In the genomic region with DNA sequence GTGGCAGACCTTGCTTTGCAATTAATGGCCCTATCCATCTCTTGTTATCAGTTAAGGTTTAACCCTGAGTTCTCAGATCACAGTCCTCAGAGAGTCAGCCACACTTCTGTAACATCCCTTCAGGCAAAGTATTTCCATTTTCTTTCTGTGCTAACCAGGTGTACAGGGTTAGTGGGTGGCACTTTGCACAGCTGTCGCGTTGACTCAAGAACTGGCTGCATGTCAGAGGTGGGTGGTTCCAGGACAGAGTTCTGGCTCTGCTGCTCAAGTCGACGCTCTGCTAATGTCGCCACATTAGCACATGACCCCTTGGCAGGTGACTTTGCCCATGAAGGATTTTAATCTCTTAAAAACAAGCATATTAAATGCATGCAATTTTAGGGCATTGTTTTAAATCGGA, we compare ENCODE assay signal across 22 mouse cellular contexts. TPM values are rescaled to one million over a fixed set of nuclear protein-coding genes. Genes with fewer than 3 reads are reported as not detected.
DNase-seq lines count a peak whose midpoint lies in the region; ATAC-seq and TF ChIP-seq lines count a peak whose summit lies in the region.
"Had no signal": no experiment of that assay in that cellular context is flagged by ENCODE, and none has a peak within 500 bp of the region (broad histone marks: within the 10 kb centered on the region; RNA-seq: fewer than 3 reads in every experiment).

No protein-coding gene starts in this region.

- no peaks in the 10 kb centered on the region; the same call in 1 of the 2 replicates for H3K4me1 ChIP-seq in intestine, embryonic 15.5 days (replicated peaks)
- H3K4me1 ChIP-seq in intestine, postnatal 0 days (replicated peaks; ENCODE audit: control insufficient read depth, insufficient read depth, low read length) = no peaks in the 10 kb centered on the region
- H3K4me1 ChIP-seq: liver, embryonic 12.5 days had no signal

- 0 out of 2 replicates have a peak, but pooled peaks cover 3% of the 10 kb centered on the region for H3K27me3 ChIP-seq in intestine, embryonic 15.5 days (replicated peaks)
- no peaks in the 10 kb centered on the region for H3K27me3 ChIP-seq in intestine, postnatal 0 days (replicated peaks; ENCODE audit: control insufficient read depth, insufficient read depth, low read length)
- H3K27me3 ChIP-seq: heart, embryonic 15.5 days; Patski had no signal

- H3K27ac ChIP-seq in intestine, embryonic 15.5 days = no peak overlapping the region
- H3K27ac ChIP-seq in intestine, postnatal 0 days (ENCODE audit: low read depth, low read length) = no peak overlapping the region
- H3K27ac ChIP-seq: forebrain, embryonic 12.5 days; heart, embryonic 15.5 days; hindbrain, embryonic 14.5 days; limb, embryonic 13.5 days; liver, embryonic 12.5 days had no signal

- H3K4me3 ChIP-seq in intestine, embryonic 15.5 days (replicated peaks) = no peak overlapping the region
- no peak overlapping the region for H3K4me3 ChIP-seq in intestine, postnatal 0 days (ENCODE audit: low read depth, low read length)
- H3K4me3 ChIP-seq: forebrain, embryonic 12.5 days; heart, embryonic 15.5 days; limb, embryonic 13.5 days; liver, embryonic 12.5 days had no signal

- WGBS in intestine, embryonic 15.5 days = 60% methylated on average over 6 of the region's 6 CpGs
- 50% methylated on average over 6 of the region's 6 CpGs for WGBS in intestine, postnatal 0 days

- DNase-seq in right cerebral cortex, adult 18-20 months = peak; percentile 14
- DNase-seq in right cerebral cortex, postnatal 10 days (ENCODE audit: low spot score in 2 of 2) = no peak
- peak; percentile 51 for DNase-seq in lung, postnatal 10 days
- no peak for DNase-seq in cerebellum, postnatal 25 days
- DNase-seq: cerebellum, postnatal 10 days; gastrocnemius, postnatal 36 days; heart, postnatal 4 days; layer of hippocampus, postnatal 36 days; midbrain, embryonic 14.5 days; right cerebral cortex, postnatal 25 days; spleen, adult 18-20 months had no signal

- no peak overlapping the region for H3K9ac ChIP-seq in intestine, embryonic 15.5 days
- no peak overlapping the region for H3K9ac ChIP-seq in intestine, postnatal 0 days (ENCODE audit: low read depth, low read length)
- H3K9ac ChIP-seq: forebrain, embryonic 12.5 days; heart, embryonic 15.5 days; hindbrain, embryonic 14.5 days; limb, embryonic 13.5 days; liver, embryonic 12.5 days had no signal

- TF ChIP-seq CTCF in intestine, postnatal 0 days (IDR thresholded peaks at IDR 0.05; ENCODE audit: low read depth) = no peak

- H3K36me3 ChIP-seq in intestine, embryonic 15.5 days = no peaks in the 10 kb centered on the region
- no peaks in the 10 kb centered on the region for H3K36me3 ChIP-seq in intestine, postnatal 0 days (ENCODE audit: control insufficient read depth, insufficient read depth)
- H3K36me3 ChIP-seq: forebrain, embryonic 12.5 days; heart, embryonic 15.5 days; limb, embryonic 13.5 days; liver, embryonic 12.5 days had no signal

- no peaks in the 10 kb centered on the region for H3K9me3 ChIP-seq in intestine, embryonic 15.5 days
- no peaks in the 10 kb centered on the region for H3K9me3 ChIP-seq in intestine, postnatal 0 days (ENCODE audit: control insufficient read depth)
- H3K9me3 ChIP-seq: forebrain, embryonic 12.5 days; heart, embryonic 15.5 days; limb, embryonic 13.5 days; liver, embryonic 12.5 days had no signal

- H3K4me2 ChIP-seq in intestine, embryonic 15.5 days (replicated peaks) = no peak overlapping the region
- H3K4me2 ChIP-seq in intestine, postnatal 0 days (replicated peaks; ENCODE audit: low read depth) = no peak overlapping the region
- H3K4me2 ChIP-seq: forebrain, embryonic 12.5 days; heart, embryonic 15.5 days; hindbrain, embryonic 14.5 days; limb, embryonic 13.5 days; liver, embryonic 12.5 days had no signal

- ATAC-seq in intestine, embryonic 15.5 days = peak; percentile 17; the same call in 1 of the 2 replicates
- ATAC-seq in intestine, postnatal 0 days = no peak
- ATAC-seq in erythroid progenitor cell, adult 5-6 weeks (replicated peaks; ENCODE audit: low FRiP score, poor library complexity, severe bottlenecking) = no peak
- ATAC-seq: CD4-positive, CD25-positive, alpha-beta regulatory T cell, adult 4 months; inflammation-experienced regulatory T-cells, adult 6 months; liver, embryonic 12.5 days; Patski had no signal

RNA-seq across cellular contexts. Expression of a gene that starts 39.9 kb away (rescaled TPM):
- polyA plus RNA-seq in intestine, embryonic 15.5 days (2015; fragmentation: Nextera tagmentation; extraction: Ambion mirVana) = 26.4 and 30.6 TPM in 2 replicates
- polyA plus RNA-seq in intestine, postnatal 0 days (2015; fragmentation: Nextera tagmentation; extraction: Ambion mirVana) = 11.4 TPM in 2 replicates
- 8.8 and 12.3 TPM in 2 replicates for total RNA-seq in erythroid progenitor cell, adult 5-6 weeks (2015; ENCODE audit: low replicate concordance)
- total RNA-seq in erythroid progenitor cell, adult 5-6 weeks (2017; ENCODE audit: low replicate concordance) = 6.0 and 6.4 TPM in 2 replicates

Comparison
In these comparisons a context has a peak if more than half of its experiments do, and no peak if none do; other contexts are left out.
1. DNase-seq: peak in right cerebral cortex, adult 18-20 months (single experiment) and lung, postnatal 10 days (single experiment); none in right cerebral cortex, postnatal 10 days (0 of 2) and cerebellum, postnatal 25 days (0 of 2).